In the genomic region with DNA sequence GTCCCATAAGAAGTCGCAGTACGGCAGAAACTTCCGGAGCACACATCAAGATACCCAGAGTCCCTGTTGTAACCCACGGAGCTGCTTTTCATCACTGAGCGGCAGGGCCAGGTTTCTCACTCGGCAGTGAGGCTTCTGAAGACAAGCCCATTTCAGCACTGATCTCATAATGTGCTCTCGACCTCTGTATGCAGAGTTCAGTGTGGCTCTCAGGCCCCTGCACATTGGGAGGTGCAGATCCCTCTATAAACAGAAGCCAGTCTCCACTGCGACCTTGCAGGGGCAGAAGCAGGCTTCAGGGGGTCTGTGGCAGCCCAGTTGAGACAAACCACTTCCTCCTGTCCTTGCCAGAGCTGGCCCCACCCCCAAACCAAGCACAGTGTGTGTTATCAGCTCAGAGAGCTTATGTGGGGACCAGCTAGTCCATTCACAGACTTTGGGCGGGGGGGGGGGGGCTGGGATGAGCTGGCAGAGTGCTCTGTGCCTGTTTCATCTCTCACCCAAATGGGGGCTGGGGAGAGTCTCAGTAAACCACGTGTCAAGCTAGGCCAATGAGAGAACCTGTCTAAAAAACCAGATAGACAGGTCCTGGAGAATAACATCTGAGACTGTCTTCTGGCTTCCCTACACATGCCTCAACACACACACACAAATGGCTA, we compare ENCODE assay signal across 9 mouse cellular contexts. TPM values are rescaled to one million over a fixed set of nuclear protein-coding genes. Genes with fewer than 3 reads are reported as not detected.
DNase-seq lines count a peak whose midpoint lies in the region; ATAC-seq lines count a peak whose summit lies in the region.
"Had no signal": no experiment of that assay in that cellular context is flagged by ENCODE, and none has a peak within 500 bp of the region (broad histone marks: within the 10 kb centered on the region; RNA-seq: fewer than 3 reads in every experiment).

No protein-coding gene starts in this region.

- intact Hi-C loops in gastrocnemius, postnatal 14 days (cut with DNase I; ENCODE audit: low total_unique reads), result no loop called here
- intact Hi-C loops in gastrocnemius, postnatal 36 days (cut with DNase I), result no loop called here

- no peak overlapping the region for H3K4me3 ChIP-seq in intestine, embryonic 15.5 days (replicated peaks)
- H3K4me3 ChIP-seq: midbrain, embryonic 12.5 days had no signal

- DNase-seq in gastrocnemius, postnatal 14 days, result peak; percentile 24
- no peak for DNase-seq in gastrocnemius, postnatal 36 days
- peak; percentile 83 for DNase-seq in CD4-positive, CD25-positive, alpha-beta regulatory T cell, adult 2 months (ENCODE audit: low read depth, low spot score)
- DNase-seq in embryo, embryonic 9.5 days (ENCODE audit: extremely low spot score), result peak; percentile 52
- DNase-seq in lung, postnatal 14 days, result peak; percentile 51
- DNase-seq in spleen, postnatal 4 days (ENCODE audit: low spot score in 2 of 2), result peak; percentile 66 to 80
- DNase-seq in cerebellum, postnatal 4 days (ENCODE audit: low spot score in 2 of 2), result no peak

- H3K9me3 ChIP-seq in intestine, embryonic 15.5 days, result no peaks in the 10 kb centered on the region
- H3K9me3 ChIP-seq: midbrain, embryonic 12.5 days had no signal

- peak overlapping the region; percentile 26; the same call in 1 of the 2 replicates for H3K9ac ChIP-seq in intestine, embryonic 15.5 days
- H3K9ac ChIP-seq: midbrain, embryonic 12.5 days had no signal

- 3% methylated on average over 10 of the region's 10 CpGs for WGBS in intestine, embryonic 15.5 days

- peak overlapping the region; percentile 87 for H3K27ac ChIP-seq in intestine, embryonic 15.5 days
- H3K27ac ChIP-seq: midbrain, embryonic 12.5 days had no signal

- H3K36me3 ChIP-seq in intestine, embryonic 15.5 days, result no peaks in the 10 kb centered on the region
- H3K36me3 ChIP-seq: midbrain, embryonic 12.5 days had no signal

- H3K4me1 ChIP-seq in intestine, embryonic 15.5 days (replicated peaks), result peaks cover 18% of the 10 kb centered on the region
- H3K4me1 ChIP-seq: midbrain, embryonic 12.5 days had no signal

- ATAC-seq in intestine, embryonic 15.5 days, result peak; percentile 87

- H3K4me2 ChIP-seq in intestine, embryonic 15.5 days (replicated peaks), result peak overlapping the region; percentile 52
- H3K4me2 ChIP-seq: midbrain, embryonic 12.5 days had no signal

- H3K27me3 ChIP-seq in intestine, embryonic 15.5 days (replicated peaks), result no peaks in the 10 kb centered on the region

RNA-seq across cellular contexts. Expression of a gene that starts 12.7 kb away (rescaled TPM):
- total RNA-seq in gastrocnemius, postnatal 14 days (2021), result 1 to 10 TPM in 1 of 2 experiments, under 1 TPM in 1; 0.93 to 1.3 TPM
- total RNA-seq in gastrocnemius, postnatal 36 days (2021), result under 1 TPM; 0.87 to 0.99 TPM
- 0.94 and 0.95 TPM in 2 replicates for polyA plus RNA-seq in intestine, embryonic 15.5 days (2015; fragmentation: Nextera tagmentation; extraction: Ambion mirVana)

RNA-seq across cellular contexts. Expression of a gene that starts 33.9 kb away (rescaled TPM):
- 10 to 100 TPM; 20.5 to 21.2 TPM for total RNA-seq in gastrocnemius, postnatal 14 days (2021)
- 10 to 100 TPM; 23.3 to 24.5 TPM for total RNA-seq in gastrocnemius, postnatal 36 days (2021)
- 19.1 and 19.5 TPM in 2 replicates for polyA plus RNA-seq in intestine, embryonic 15.5 days (2015; fragmentation: Nextera tagmentation; extraction: Ambion mirVana)

RNA-seq across cellular contexts. Expression of a gene that starts 58.9 kb away (rescaled TPM):
- total RNA-seq in gastrocnemius, postnatal 14 days (2021), result under 1 TPM; 0.16 to 0.51 TPM
- under 1 TPM in 1 of 2 experiments, not detected in 1; 0.32 TPM for total RNA-seq in gastrocnemius, postnatal 36 days (2021)
- polyA plus RNA-seq in intestine, embryonic 15.5 days (2015; fragmentation: Nextera tagmentation; extraction: Ambion mirVana), result 0.94 and 1.4 TPM in 2 replicates

Comparison
In these comparisons a context has a peak if more than half of its experiments do, and no peak if none do; other contexts are left out.
1. DNase-seq: peak in gastrocnemius, postnatal 14 days (single experiment), CD4-positive, CD25-positive, alpha-beta regulatory T cell, adult 2 months (single experiment), embryo, embryonic 9.5 days (single experiment), lung, postnatal 14 days (single experiment) and spleen, postnatal 4 days (2 of 2); none in gastrocnemius, postnatal 36 days (0 of 2) and cerebellum, postnatal 4 days (0 of 2).